Mouse (Mus musculus) lung, postnatal 0 days (tissue): ENCODE results near the gene AU018091.

Source experiments
- CTCF ChIP-seq: IDR thresholded peaks from 2 replicates; pipeline ENCODE4 v1.5.1; 2016; ENCODE audit warnings: antibody characterized with exemption, mild to moderate bottlenecking
- EP300 ChIP-seq: IDR thresholded peaks from 2 replicates; pipeline ENCODE4 v1.6.1; 2016; ENCODE audit warnings: antibody characterized with exemption, mild to moderate bottlenecking, control low read depth

- TF ChIP-seq EP300 (no peak), CTCF (no peak)
These were observed 25.7 kb downstream of the AU018091 start for GRCm38 (mm10) chr7:3143329-3143728.
